Mouse (Mus musculus) testis, adult 2 months (tissue): ENCODE data around the gene Gpr183. TPM values are rescaled to one million over a fixed set of nuclear protein-coding genes. Genes with fewer than 3 reads are reported as not detected.

Experiments
- H3K27ac ChIP-seq: fragments of 200-500 bp; 2 replicates; pipeline ENCODE4 v1.5.1; 2012; ENCODE audit warnings: low read depth, low read length; ENCODE audit not compliant: control insufficient read depth, insufficient read depth
- H3K27me3 ChIP-seq: fragments of 200-500 bp; 2 replicates; pipeline ENCODE4 v1.6.1; 2012; ENCODE audit warnings: mild to moderate bottlenecking, low read length, moderate library complexity; ENCODE audit not compliant: control insufficient read depth, insufficient read depth
- H3K36me3 ChIP-seq: fragments of 200-500 bp; 2 replicates; pipeline ENCODE4 v1.6.1; 2012; ENCODE audit warnings: mild to moderate bottlenecking, low read length; ENCODE audit not compliant: control insufficient read depth, insufficient read depth
- H3K4me1 ChIP-seq: fragments of 200-500 bp; 2 replicates; pipeline ENCODE4 v1.6.1; 2012; ENCODE audit warnings: low read length; ENCODE audit not compliant: control insufficient read depth, insufficient read depth
- H3K4me3 ChIP-seq: fragments of 200-500 bp; 2 replicates; pipeline ENCODE4 v1.5.1; 2012; ENCODE audit warnings: low read depth, mild to moderate bottlenecking, low read length, moderate library complexity, mixed read lengths; ENCODE audit not compliant: control insufficient read depth
- CTCF ChIP-seq: fragments of 200-500 bp; IDR thresholded peaks from 2 replicates; pipeline ENCODE4 v1.5.1; 2012; ENCODE audit warnings: low read depth, mild to moderate bottlenecking, inconsistent platforms, low read length, moderate library complexity; ENCODE audit not compliant: control insufficient read depth, insufficient read depth, insufficient replicate concordance
- POLR2A ChIP-seq: fragments of 200-500 bp; IDR thresholded peaks from 2 replicates; pipeline ENCODE4 v1.6.1; 2012; ENCODE audit warnings: low read depth, mild to moderate bottlenecking, inconsistent platforms, low read length, moderate library complexity; ENCODE audit not compliant: control insufficient read depth
- polyA plus RNA-seq: library from polyadenylated mRNA; depleted of rRNA; stranded (reverse); fragments of >200 nt; gene quantifications from 2 replicates; pipeline ENCODE4 v1.2.3, GENCODE M21; 2012

Gene Gpr183
- polyA plus RNA-seq, 1 experiment, result 0.15 TPM

DNA sequence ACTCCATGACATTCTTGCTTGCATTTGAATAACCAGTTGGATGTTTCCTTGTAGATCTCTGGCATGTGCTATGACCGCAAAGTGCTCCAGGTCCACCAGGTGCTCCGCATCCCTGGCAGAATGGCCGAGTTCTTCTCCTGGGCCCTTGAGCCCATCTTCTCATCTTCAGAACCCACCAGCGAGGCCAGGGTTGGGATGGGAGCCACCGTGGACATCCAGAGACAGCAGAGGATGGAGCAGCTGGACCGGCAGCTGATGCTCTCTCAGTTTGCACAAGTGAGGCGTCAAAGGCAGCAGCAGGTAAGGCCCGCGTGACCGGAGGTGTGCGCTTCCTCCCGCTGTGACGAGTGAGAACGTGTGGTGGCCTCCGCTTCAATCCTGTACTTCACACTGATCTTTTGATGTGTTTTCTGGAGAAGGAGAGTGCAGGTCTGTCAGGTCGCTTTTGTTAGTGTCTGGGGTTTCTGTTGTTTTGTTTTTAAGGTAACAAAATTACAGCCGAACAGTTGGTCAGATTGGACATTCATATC lies 29.2 kb upstream of the Gpr183 start:
- Histone ChIP-seq H3K4me1 (no peaks in the 10 kb centered on the region), H3K27ac (no peak overlapping the region), H3K4me3 (no peak overlapping the region), H3K27me3 (no peaks in the 10 kb centered on the region), H3K36me3 (peaks cover 2% of the 10 kb centered on the region; the same call in 1 of the 2 replicates)
- TF ChIP-seq POLR2A (no peak), CTCF (no peak)

DNA sequence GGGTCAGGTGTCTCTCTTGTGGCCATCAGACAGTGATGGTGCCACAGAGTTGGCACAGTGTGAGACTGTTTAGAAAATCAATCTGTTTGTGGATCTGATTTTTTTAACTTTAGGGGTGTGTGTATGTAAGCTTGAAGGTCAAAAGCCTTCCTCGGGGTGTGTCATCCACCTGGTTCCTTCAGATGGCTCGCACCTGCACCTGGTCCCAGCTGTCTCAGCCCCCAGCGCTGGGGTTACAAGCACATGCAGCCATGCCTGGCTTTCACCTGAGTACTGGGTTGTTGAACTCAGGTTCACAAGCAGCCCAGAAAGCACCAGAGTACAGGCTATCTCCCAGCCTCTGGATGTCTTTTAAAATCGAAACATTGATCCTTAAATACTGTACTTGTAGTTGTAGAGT lies 28.6 kb upstream of the Gpr183 start:
- no peak for TF ChIP-seq CTCF
- no peak for TF ChIP-seq POLR2A
- no peak overlapping the region for H3K4me3 ChIP-seq
- H3K27ac ChIP-seq, result no peak overlapping the region
- H3K4me1 ChIP-seq, result no peaks in the 10 kb centered on the region
- H3K36me3 ChIP-seq, result peaks cover 2% of the 10 kb centered on the region; the same call in 1 of the 2 replicates
- H3K27me3 ChIP-seq, result no peaks in the 10 kb centered on the region

DNA sequence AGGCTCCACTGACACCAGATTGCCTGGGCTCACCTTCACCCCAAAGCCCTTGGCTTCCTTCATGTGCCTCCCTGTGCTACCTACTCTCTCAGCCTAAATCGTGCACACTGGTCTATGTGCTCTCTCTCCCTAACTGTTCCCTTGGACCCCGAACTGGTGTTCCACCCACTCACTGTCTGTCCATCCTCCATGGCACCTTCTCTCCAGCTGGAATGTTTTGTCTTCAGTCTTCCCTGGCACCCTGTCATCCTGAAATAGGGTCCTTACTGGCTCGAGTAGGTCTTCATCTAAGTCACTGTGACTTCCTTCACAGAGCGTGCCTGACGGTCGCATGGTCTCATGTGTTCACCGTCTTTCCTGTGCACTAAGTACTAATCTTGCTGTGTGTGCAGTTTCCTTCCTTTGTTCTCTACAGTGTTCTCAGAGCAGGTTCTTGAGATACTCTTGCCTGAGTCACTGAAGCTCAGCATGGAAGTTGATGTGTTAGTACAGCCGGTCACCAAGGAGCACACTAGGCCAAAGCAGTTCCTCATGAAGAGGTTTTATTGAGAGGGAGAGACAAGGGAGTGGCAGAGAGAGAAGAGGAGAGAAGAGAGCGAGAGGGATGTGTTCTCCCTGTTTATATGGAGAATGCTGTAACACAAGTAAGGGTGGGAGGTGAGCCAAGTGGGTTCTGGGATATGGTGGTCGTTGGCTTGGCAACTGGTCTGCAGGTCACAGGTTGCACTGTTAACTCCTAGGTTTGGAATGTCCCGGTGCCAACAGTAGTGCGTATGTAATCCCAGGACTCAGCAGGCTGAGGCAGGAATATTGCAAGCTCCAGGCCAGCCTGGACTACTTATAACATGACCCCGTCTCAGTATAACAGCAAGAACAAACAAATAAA lies 27.6 kb upstream of the Gpr183 start:
- H3K4me3 ChIP-seq, result no peak overlapping the region
- H3K4me1 ChIP-seq, result no peaks in the 10 kb centered on the region
- TF ChIP-seq CTCF (no peak), POLR2A (no peak)
- H3K27me3 ChIP-seq, result no peaks in the 10 kb centered on the region
- peaks cover 2% of the 10 kb centered on the region; the same call in 1 of the 2 replicates for H3K36me3 ChIP-seq
- no peak overlapping the region for H3K27ac ChIP-seq

DNA sequence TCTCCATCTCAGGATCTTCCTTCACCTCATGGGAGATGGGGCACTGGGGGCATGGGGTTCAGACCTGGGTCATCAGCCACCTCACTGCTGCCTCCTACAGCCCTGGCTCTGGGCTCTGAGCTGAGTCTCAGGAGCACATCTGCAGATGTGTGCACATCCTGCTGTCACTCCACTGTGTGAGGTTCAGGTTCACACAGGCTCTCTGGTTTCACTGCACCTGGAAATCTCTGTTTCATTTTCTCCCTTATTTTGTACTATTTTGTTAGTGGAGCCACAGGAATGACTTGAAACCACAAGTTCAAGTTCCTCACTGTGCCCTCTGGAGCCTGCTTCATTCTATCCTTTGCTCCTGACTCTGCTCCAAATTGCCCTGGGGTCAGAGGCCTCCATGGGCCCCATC lies 26.9 kb upstream of the Gpr183 start:
- Histone ChIP-seq H3K36me3 (peaks cover 2% of the 10 kb centered on the region; the same call in 1 of the 2 replicates), H3K27ac (no peak overlapping the region), H3K27me3 (no peaks in the 10 kb centered on the region), H3K4me3 (no peak overlapping the region), H3K4me1 (no peaks in the 10 kb centered on the region)
- no peak for TF ChIP-seq POLR2A
- no peak for TF ChIP-seq CTCF

DNA sequence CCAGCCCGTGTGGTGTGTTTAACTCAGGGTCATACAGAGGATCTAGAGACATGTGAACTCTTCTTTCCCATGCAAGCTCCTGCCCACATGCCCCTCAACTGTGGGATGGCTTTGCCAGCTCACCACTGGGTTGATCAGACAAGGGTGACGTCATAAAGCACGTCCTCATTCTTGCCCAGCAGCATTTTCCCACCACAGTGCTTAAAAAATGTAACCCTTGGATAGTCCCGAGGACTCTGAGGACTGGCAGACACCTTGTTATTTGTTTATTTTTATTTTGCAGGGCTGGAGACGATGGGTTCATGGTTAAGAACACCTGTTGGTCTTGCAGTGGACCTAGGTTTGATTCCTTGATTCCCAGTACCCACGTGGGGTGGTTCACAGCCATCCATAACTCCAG lies 25.9 kb upstream of the Gpr183 start:
- no peaks in the 10 kb centered on the region for H3K27me3 ChIP-seq
- H3K4me1 ChIP-seq, result no peaks in the 10 kb centered on the region
- H3K27ac ChIP-seq, result no peak overlapping the region
- H3K4me3 ChIP-seq, result no peak overlapping the region
- peaks cover 2% of the 10 kb centered on the region; the same call in 1 of the 2 replicates for H3K36me3 ChIP-seq
- TF ChIP-seq POLR2A, result no peak
- no peak for TF ChIP-seq CTCF

DNA sequence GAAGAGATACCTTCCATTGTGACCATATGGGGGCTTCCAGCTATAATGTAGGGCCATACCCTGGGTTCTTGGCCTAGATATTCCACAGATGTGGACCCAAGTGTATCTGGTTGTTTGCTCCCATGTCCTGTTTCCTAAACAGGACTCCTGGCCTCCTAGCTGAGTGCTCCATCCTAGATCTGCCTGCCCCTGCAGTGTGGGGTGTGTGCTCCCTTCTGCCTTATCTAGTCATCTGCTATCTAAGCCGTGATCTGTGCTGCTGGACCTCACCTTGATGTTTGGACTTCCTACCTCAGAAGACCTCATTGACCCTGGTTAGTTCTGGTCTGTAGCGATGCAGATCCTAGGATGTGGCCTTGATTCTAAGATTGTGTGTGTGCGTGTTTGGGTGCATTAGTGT lies 24.9 kb upstream of the Gpr183 start:
- TF ChIP-seq CTCF, result no peak
- no peak for TF ChIP-seq POLR2A
- H3K36me3 ChIP-seq, result no peaks in the 10 kb centered on the region
- H3K4me1 ChIP-seq, result no peaks in the 10 kb centered on the region
- no peak overlapping the region for H3K27ac ChIP-seq
- H3K4me3 ChIP-seq, result no peak overlapping the region
- H3K27me3 ChIP-seq, result no peaks in the 10 kb centered on the region

DNA sequence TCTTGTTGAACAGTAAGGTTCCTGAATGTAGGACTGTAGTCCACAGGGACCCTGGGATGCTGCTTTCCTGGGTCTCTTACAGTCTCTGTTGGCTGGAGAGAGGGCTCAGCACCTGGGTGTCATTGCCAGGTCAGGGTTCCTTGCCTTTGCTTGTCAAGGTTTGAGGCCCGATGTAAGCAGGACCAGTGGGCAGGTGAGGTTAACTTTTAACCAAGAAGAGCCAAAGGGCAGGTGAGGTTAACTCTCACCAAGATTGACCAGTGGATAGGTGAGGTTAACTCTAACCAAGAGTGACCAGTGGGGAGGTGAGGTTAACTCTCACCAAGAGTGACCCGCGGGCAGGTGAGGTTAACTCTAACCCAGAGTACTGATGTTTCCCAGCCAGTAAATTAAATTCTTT lies 24.3 kb upstream of the Gpr183 start:
- Histone ChIP-seq H3K36me3 (no peaks in the 10 kb centered on the region), H3K4me3 (no peak overlapping the region), H3K27me3 (no peaks in the 10 kb centered on the region), H3K4me1 (no peaks in the 10 kb centered on the region), H3K27ac (no peak overlapping the region)
- no peak for TF ChIP-seq POLR2A
- TF ChIP-seq CTCF, result no peak
